Mouse (Mus musculus) bone marrow macrophage, adult 2 months (primary cell): ENCODE measurements around the gene Hexb.
A peak's percentile ranks its signal among the peaks of the same experiment; 100 is the strongest.

Source experiments
- CTCF ChIP-seq: IDR thresholded peaks from 2 replicates; pipeline ENCODE4 v1.5.1; 2012; ENCODE audit warnings: low read depth, mild to moderate bottlenecking, low read length, moderate library complexity
- POLR2A ChIP-seq: IDR thresholded peaks from 2 replicates; pipeline ENCODE4 v1.6.1; 2012; ENCODE audit warnings: mild to moderate bottlenecking, low read depth, low read length, borderline replicate concordance

DNA sequence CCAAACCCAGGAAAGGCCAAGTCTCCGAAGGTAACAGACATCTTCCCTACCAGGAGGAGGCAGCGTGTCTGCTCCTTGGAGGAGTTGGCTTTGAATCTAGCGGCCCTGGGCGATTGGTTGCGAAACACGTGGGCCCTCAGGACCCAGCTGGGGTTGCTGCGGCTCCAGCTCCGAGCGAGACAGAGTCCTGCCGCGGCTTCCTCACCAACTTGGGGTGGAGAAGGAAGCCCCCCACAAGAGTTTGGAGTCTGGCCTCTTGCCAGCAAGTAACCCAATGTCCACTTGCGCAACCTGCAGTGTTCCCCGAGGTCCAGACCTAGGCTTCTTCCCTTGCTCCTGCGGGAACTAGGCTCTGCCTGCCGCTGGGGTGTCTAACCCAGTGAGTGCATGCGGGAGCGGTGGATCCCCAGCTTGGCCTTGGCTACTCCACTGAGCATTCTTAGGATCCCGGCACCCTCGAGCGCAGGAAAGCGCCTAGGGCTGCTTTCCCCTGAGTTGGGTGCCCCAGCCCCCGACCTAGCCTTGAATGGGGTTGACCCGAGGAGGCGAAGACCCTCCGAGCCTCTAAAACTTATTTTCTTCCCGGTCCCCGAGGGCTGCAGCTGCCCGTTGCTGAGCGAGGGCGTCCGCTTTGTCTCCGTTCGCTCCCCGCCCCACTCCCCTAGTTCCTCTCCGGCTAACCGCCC is 42.3 kb upstream of the Hexb start:
- TF ChIP-seq POLR2A (no peak), CTCF (0 out of 2 replicates have a peak, but pooled peaks have one; percentile 15)
